Mouse (Mus musculus) adrenal gland, postnatal 4 days (tissue): ENCODE measurements at regions not wholly inside any gene's neighbourhood (a gene's known extent, or its start where the extent isn't known, plus 50 kb on each side); places are given as distances from the start of the nearest gene placed in this dataset.
"Not testable (repeated sequence)": the region's sequence is repeated elsewhere in the genome, so short reads cannot be mapped to it uniquely, and the experiment has no call there.

Experiments
- DNase-seq, 2 experiments: peaks; one replicate each; pipeline ENCODE4 v3.0.0; 2021 to 2022; ENCODE audit warnings: low spot score in 2 of 2, mixed read lengths in 2 of 2

GRCm38 (mm10) chr7:39727935-39728557, 210.5 kb downstream of the Zfp619 start:
- DNase-seq, result no peak

GRCm38 (mm10) chr7:39728930-39729329, 211.4 kb downstream of the Zfp619 start:
- DNase-seq, result no peak

GRCm38 (mm10) chr7:39729723-39730122, 212.2 kb downstream of the Zfp619 start:
- no peak for DNase-seq

DNA sequence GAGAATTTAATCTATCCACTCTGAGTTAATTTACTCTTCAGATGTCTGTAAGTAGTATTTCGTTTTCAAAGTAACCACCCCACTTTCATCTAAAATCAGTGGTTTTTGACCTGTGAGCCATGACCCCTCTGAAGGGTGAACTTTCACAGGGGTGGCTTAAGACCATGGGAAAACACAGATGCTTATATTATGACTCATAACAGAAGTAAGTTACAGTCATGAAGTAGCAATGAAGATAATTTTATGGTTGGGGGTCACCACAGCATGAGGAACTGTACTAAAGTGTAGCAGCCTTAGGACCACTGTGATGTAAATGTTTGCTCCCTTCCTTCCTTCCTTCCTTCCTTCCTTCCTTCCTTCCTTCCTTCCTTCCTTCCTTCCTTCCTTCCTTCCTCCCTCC, 215.2 kb downstream of the Zfp619 start:
- no peak for DNase-seq

DNA sequence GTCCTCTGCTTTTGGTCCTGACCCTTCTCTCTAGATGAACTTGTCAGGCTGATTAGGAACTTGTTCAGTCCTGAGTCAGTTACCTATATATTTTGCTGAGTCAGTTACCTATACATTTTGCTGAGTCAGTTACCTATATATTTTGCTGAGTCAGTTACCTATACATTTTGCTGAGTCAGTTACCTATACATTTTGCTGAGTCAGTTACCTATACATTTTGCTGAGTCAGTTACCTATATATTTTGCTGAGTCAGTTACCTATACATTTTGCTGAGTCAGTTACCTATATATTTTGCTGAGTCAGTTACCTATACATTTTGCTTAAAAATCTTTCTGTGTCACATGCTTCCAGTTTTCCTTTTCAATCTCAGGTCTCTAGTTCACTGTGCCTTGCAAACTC, 230.8 kb downstream of the Zfp619 start:
- not testable (repeated sequence) for DNase-seq

GRCm38 (mm10) chr7:39750448-39750847, 232.9 kb downstream of the Zfp619 start:
- no peak for DNase-seq

- DNase-seq, result no peak
Observed at GRCm38 (mm10) chr7:39764366-39764765, 246.8 kb downstream of the Zfp619 start.

DNA sequence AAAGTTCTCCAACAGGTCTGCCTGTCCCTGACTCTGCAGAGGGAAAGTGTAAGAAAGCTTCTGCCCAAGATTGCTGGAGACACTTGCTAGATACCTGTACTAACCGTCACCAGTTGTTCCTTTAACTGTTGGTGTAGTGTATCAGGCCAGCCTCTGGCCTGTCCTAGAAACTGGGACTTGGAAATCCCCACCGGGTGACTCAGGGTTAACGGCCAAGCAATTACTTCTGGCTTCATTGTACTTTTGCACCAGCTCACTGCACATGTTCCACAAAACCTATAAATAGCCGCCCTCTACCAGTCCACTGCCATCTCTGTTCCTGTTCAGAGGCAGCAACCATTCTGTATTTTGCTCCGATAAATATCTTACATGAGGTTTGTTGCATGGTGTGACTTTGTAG, 247.5 kb downstream of the Zfp619 start:
- no peak for DNase-seq

GRCm38 (mm10) chr7:39773291-39773690, 255.7 kb downstream of the Zfp619 start:
- no peak for DNase-seq

GRCm38 (mm10) chr7:39789321-39789720, 271.8 kb downstream of the Zfp619 start:
- no peak for DNase-seq

- no peak for DNase-seq
Observed at GRCm38 (mm10) chr7:39789880-39790279, 272.3 kb downstream of the Zfp619 start.

DNA sequence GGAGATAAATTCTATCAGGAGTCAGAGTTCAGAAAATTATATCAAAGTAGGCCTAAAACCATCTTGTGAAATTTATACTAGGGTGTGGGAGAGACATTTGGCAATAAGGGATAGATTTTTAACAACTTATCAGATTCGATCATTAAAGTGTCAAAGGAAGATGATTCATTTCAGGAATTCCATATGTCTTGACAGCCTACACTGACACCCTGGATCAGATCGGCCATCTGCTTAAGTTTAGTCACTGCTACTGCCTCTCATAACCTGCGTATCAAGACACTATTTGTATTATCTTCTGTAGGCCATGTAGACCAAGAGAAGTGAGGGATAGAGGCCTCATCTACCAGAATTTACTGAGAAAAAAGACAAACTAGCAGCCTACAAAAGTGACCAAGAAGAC, 277.2 kb downstream of the Zfp619 start:
- no peak for DNase-seq

DNA sequence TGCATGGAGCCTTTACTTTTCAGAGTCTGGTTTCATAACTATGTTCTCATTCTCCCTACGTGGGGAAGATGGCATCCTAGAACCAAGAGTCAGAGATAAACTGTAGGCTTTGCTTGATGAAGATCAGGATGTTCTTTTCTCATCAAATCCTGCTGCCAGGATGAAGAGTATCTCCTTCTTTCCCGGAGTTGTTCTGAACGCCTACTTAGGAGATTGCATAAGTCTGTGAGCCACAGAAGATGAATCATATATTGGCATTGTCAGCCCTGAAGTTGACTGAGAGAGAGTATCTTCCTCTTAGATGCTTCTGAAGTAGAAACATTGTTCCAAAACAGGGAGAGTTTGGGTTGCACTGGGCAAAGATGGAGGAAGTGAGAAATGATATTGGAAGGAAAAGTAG, 286.7 kb downstream of the Zfp619 start:
- no peak for DNase-seq

DNA sequence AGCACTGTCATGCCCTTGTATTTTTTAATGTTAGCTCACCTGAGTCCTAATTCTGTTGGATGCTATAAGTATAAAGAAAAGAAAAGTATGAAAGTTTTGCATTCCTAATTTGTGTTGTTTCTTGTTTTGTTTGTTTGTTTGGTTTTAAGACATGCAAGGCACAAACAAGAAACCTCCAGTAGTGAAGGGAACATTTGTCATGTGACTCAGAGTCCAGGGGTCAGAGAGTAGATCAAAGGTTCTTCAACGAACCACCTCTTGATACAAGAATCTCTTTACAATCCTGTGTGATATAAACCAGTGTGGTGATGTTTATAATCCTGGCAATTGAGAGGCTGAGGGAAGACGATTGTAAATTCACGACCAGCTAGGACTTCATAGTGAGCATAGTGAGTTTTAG, 300.5 kb downstream of the Zfp619 start:
- DNase-seq, result no peak

- DNase-seq, result no peak
Observed at GRCm38 (mm10) chr7:39822550-39823178, 305.1 kb downstream of the Zfp619 start.

- DNase-seq, result no peak
Observed at GRCm38 (mm10) chr7:39828378-39828777, 310.8 kb downstream of the Zfp619 start.

GRCm38 (mm10) chr7:39830831-39831230, 313.3 kb downstream of the Zfp619 start:
- no peak for DNase-seq

DNA sequence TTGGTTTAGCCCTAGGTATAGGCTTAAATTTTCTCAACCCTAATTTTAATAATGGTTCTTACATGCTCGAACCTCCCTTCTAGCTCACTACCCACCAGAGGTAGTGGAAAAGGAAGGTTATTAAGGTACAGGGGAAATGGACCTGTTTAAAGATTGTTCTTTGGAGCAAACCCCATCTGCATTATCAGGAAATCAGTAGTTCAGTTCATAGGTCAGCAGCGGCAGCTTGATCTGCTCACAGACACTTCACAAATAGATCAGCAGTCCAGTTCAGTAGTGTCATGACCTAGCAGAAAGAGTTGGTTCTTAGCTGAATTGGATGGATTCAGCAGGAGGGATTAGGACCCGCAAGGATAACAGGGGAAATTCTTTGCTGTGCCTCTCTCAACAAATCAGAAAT, 324.4 kb downstream of the Zfp619 start:
- DNase-seq, result no peak

DNA sequence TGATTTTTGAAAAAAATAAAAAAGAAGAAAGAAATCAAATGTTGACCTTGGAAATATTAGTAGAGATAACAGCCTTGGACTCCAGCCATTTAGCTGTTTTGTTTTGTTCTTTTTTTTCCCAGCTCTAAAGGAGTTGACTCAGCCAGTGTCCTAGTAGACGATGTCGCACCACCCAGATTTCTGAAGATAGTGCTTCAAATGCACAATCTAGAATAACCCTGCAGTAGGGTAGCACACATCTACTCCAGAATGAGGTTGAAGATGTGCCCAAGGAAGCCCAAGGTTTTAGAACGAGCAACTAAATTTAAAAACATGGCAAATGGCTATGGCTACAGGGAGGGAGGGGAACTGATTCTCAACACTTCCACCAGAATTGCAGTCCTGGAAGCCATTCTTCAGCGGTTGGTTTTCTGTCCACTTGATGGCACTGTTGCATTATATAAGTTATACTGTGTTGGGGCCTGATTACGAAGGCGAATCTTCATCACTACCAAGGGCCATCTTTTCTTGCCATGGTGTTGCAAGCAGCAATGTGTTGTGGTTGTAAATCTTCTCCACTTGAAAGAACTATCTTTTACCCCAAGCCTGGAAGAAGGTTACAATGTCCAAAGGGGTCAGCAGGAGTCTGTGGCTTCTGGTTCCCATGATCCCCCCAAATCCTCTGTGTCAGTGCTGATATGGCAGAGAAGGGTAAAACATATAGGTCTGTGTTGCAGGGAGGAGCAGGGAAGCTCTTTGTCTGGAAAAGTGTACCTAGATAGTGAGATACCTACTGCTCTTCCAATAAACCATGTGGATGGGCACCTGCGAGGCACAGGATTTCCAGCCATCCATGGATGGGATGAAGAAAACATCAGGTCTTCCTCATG, 330.6 kb downstream of the Zfp619 start:
- DNase-seq, result peak in 1 of 2 experiments; percentile 8

GRCm38 (mm10) chr7:39857301-39857700, 339.7 kb downstream of the Zfp619 start:
- no peak for DNase-seq

DNA sequence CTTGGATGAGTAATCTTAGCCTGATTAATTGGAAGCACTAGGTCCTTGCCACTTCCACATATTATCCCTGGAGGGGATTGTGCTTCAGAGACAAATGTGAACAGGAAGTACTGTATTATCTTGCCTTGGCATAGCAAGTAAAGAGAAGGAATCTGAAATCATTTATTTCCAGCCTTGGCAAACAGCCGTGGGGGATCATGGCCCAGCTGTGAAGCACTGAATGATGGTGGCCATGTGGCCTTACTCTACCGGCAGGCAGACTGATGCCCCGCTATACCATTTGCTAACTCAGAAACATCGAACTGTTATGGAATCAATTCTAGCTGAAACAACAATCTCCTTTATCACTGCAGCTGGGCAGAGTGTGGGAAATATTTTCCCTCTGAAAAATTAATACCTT, 345.3 kb downstream of the Zfp619 start:
- no peak for DNase-seq

- DNase-seq, result no peak
Observed at GRCm38 (mm10) chr7:39864130-39864529, 346.6 kb downstream of the Zfp619 start.
